Mouse (Mus musculus) erythroblast, embryonic 14.5 days (primary cell): Measurements from ENCODE around the gene Coq7. TPM values are rescaled to one million over a fixed set of nuclear protein-coding genes. Genes with fewer than 3 reads are reported as not detected.

Experiments used
- H3K27me3 ChIP-seq: 2 replicates; pipeline ENCODE4 v1.6.1; 2012; ENCODE audit warnings: inconsistent platforms; ENCODE audit not compliant: control insufficient read depth
- H3K36me3 ChIP-seq: 2 replicates; pipeline ENCODE4 v1.6.1; 2012; ENCODE audit warnings: mild to moderate bottlenecking, inconsistent platforms; ENCODE audit not compliant: control insufficient read depth
- H3K4me1 ChIP-seq: 2 replicates; pipeline ENCODE4 v1.6.1; 2012; ENCODE audit warnings: inconsistent platforms; ENCODE audit not compliant: control insufficient read depth
- H3K4me3 ChIP-seq: replicated peaks from 2 replicates; pipeline ENCODE3; 2012; ENCODE audit warnings: moderate library complexity, mild to moderate bottlenecking, inconsistent platforms
- H3K9me3 ChIP-seq: 2 replicates; pipeline ENCODE4 v1.6.1; 2012; ENCODE audit warnings: low read length, inconsistent platforms, mixed read lengths; ENCODE audit not compliant: control insufficient read depth
- GATA1 ChIP-seq: IDR thresholded peaks from 2 replicates; pipeline ENCODE4 v1.6.1; 2012; ENCODE audit warnings: low read length, inconsistent platforms, mixed read lengths
- TAL1 ChIP-seq: IDR thresholded peaks from 3 replicates; pipeline ENCODE4 v1.6.1; 2012; ENCODE audit warnings: low read length, inconsistent platforms, mixed read lengths
- polyA plus RNA-seq: library from polyadenylated mRNA; stranded (reverse); fragments of >175 nt; gene quantifications from 2 replicates; pipeline ENCODE4 v1.2.3, GENCODE M21; 2012

The Coq7 gene
- polyA plus RNA-seq, 1 experiment: 2.4 TPM

DNA sequence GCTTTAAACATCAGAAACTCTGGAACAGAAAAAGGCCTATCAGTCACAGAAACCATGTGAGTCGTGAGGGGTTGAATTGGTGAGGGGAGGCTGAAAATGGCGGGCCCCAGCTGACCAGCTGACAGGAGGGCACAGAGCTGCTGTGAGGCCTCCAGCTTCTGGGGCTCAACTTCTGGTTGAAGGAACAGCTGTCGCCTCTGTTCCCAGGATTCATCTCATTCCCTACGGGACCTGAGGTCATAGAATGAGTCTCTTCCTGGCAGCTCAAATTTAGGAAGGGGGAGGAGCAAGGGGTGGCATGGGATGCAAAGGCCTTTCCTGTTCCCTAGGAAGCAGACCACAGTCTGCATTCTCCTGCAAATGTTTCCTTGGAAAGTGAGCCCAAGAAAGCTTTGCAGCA is 29.3 kb downstream of the Coq7 start:
- Histone ChIP-seq H3K27me3 (no peaks in the 10 kb centered on the region), H3K9me3 (no peaks in the 10 kb centered on the region), H3K4me3 (no peak overlapping the region), H3K4me1 (no peaks in the 10 kb centered on the region), H3K36me3 (no peaks in the 10 kb centered on the region)
- TF ChIP-seq TAL1 (no peak), GATA1 (no peak)

DNA sequence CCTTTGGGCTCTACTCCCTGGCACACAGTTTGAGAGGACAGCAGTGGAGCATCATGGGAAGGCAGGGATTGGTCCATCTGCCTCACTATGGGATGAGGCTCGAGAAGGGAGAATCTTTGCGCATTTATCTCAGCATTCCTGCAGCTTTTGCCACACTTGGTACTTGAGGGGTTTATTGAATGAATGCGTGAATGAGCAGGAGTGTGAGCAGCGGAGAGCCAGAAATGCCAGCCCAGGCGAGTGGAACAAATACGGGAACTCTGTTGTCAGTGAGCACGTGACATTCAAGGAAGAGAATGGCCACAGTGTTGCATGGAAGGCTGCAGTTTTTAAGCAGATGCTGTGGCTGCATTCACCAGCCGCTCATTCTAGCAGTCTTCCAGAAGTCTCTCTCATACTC is 30.8 kb downstream of the Coq7 start:
- H3K4me3 ChIP-seq: no peak overlapping the region

DNA sequence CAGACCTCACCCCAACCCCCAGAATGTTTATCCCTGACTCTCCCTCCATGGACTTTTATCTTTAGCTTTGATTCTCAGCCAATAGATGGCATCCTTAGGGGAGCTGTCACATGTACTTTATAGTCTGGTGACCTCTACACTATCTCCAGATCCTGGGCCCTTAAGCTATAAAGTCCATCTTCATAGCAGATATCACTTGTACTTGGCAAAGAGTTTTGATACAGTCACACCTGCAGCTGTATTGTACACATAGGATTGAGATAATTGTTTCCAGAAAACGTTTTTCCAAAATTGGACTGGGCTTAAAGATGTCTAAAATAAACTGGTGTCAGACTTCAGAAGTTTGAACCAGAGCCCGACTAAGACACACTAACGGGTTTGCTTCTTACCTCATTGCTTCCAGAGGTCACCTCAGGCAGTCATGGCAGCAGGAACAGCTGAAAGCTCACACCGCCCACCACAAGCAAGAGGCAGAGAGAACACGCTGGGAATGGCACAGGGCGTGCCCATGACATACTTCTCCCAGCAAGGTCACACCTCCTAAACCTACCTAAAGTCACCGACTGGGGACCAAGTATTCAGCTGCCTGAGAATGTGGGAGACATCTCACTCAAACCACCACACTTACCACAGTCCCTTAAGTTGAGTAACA is 33.2 kb downstream of the Coq7 start:
- H3K9me3 ChIP-seq: no peaks in the 10 kb centered on the region
- no peak for TF ChIP-seq TAL1
- no peak for TF ChIP-seq GATA1
- H3K27me3 ChIP-seq: no peaks in the 10 kb centered on the region
- no peaks in the 10 kb centered on the region for H3K4me1 ChIP-seq
- no peaks in the 10 kb centered on the region for H3K36me3 ChIP-seq
- H3K4me3 ChIP-seq: no peak overlapping the region

More for the DNA sequence above, 30.8 kb downstream of the Coq7 start:
- H3K27me3 ChIP-seq: no peaks in the 10 kb centered on the region
- no peaks in the 10 kb centered on the region for H3K4me1 ChIP-seq
- no peaks in the 10 kb centered on the region for H3K9me3 ChIP-seq
- TF ChIP-seq GATA1: no peak
- no peaks in the 10 kb centered on the region for H3K36me3 ChIP-seq

DNA sequence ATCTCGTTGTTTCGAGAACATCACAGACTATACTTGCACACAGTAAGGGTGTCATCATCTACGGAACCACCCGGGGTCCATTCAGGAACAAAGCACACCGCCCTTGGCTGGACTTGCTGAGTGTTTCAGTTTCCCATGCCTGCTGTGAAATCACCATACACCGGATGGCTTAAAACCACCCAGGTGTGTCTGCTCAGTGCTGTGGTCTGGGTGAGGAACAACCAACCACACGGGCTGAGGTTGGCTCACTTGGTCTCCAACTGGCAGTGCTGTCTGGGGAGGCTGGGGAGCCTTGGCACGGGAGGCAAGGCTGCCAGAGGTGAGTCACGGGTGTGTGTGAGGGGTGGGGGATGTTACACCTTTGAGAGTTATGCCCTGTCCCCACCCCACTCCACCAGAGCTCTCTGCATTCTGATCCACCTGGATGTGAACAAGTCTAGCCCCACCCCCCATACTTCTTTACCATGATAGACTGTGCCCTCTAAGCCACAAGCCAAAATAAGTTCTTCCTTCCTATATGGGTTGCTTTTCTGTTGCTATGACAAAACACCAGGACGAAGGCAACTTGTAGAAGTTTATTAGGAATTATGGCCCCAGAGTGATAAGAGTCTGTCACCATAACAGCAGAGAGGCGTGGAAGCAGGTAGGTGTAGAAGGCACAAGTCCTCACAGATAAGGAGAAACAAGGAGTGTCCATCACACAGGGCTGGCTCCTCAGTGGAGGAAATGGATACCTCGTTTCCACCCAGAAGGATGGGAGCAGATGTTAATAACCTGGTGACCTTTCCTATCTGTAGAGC is 34.0 kb downstream of the Coq7 start:
- Histone ChIP-seq H3K9me3 (no peaks in the 10 kb centered on the region), H3K4me1 (no peaks in the 10 kb centered on the region), H3K36me3 (no peaks in the 10 kb centered on the region), H3K27me3 (no peaks in the 10 kb centered on the region), H3K4me3 (no peak overlapping the region)
- TF ChIP-seq GATA1: no peak
- no peak for TF ChIP-seq TAL1

DNA sequence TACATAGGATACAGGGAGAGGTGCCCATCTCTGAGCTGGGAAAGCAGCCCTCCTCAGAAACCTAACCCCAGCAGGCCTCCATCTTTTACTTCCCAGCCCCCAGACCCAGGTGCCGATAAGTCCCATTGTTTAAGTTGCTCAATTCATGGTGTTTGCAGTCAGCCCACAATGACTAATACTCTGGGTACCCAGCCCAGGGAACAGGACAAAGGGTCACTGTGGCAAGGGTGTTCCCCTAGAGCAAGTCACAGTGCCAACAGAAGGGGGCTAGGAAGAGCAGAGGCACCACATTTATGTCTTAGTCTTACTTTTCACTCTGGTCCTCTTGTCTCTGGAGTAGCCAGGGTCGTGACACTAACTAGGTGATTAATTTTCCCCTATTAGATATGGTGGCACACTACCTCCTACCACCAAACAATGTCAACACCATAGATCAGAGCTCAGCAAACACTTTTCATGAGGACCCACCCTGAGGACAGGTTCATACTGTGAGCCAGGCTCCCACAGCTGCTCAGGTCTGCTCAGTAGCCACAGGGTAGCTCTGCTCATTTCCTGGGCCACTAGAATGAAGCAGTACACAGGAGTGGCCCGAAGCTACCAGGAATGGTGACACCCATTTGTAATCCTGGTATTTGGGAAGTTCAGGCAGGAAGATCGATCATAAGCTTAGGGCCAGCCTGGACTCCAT is 38.1 kb downstream of the Coq7 start:
- Histone ChIP-seq H3K27me3 (peaks cover 33% of the 10 kb centered on the region), H3K4me1 (no peaks in the 10 kb centered on the region; the same call in none of the 2 replicates), H3K4me3 (no peak overlapping the region), H3K9me3 (peaks cover 7% of the 10 kb centered on the region; the same call in 1 of the 2 replicates), H3K36me3 (no peaks in the 10 kb centered on the region)
- TF ChIP-seq TAL1 (no peak), GATA1 (no peak)

DNA sequence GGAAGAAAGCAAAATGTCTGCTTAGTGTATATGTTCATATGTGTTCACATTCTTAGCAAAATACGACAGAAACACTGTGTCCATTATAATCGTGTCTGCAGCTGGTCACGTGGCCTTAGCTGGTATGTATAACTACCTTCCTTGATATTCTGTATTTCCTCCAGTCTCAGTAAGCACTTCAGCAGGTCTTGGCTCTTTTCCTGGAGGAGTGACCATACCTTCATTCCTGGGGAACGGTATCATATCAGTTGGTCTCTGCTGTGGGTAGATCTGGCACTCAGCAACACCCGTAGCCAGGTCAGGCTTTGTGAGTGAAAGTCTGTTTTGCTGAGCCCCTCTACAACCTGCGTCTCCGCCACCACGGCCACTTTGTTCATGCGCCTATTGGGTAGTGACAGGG is 39.3 kb downstream of the Coq7 start:
- Histone ChIP-seq H3K4me1 (no peaks in the 10 kb centered on the region; the same call in none of the 2 replicates), H3K36me3 (no peaks in the 10 kb centered on the region), H3K4me3 (no peak overlapping the region), H3K27me3 (peaks cover 38% of the 10 kb centered on the region), H3K9me3 (peaks cover 7% of the 10 kb centered on the region; the same call in 1 of the 2 replicates)
- TF ChIP-seq GATA1: no peak
- TF ChIP-seq TAL1: no peak

DNA sequence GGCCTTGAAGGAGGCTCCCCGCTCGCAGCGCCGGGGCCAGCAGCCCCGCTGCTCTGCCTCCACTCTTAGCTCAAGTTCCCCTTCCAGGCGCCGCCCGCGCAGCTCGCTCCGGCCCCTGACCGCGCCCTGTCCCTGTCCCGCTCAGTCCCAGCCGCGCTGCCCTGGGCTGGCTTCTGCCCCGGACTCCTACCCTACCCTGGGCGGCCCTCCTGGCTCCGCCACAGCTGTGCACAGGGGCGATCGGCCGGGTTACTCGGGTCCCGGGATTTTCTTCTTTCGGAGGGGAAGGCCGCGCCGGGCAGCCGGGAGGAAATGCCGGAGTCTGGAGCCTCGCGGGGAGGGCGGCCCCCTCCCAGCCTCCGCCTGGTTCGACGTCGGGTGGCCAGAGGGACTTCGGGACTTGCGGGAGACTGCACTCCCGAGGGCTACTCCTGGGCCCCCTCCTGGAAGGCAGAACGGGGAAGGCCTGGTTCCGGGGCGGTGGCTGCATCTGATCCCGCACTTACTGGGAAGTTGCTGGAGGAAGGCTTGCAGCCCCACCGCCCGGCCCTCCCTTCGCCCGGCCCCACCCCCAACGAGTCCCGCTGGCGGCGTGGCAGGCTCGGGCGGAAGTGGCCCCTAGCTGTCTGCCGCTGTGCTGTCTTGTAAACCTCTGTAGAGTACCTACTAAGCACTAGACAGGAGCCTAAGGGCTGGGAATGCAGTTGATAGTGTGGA is 41.6 kb downstream of the Coq7 start, which contains the start of gene Itpripl2:
TSS of gene Itpripl2 (minus strand) at position 545 of the 717 bp plus-strand sequence.
- Histone ChIP-seq H3K4me1 (no peaks in the 10 kb centered on the region; the same call in none of the 2 replicates), H3K36me3 (no peaks in the 10 kb centered on the region), H3K9me3 (peaks cover 7% of the 10 kb centered on the region; the same call in 1 of the 2 replicates), H3K4me3 (peak within 1 kb of the TSS; percentile 50), H3K27me3 (peaks cover 38% of the 10 kb centered on the region)
- no peak for TF ChIP-seq TAL1
- no peak for TF ChIP-seq GATA1

DNA sequence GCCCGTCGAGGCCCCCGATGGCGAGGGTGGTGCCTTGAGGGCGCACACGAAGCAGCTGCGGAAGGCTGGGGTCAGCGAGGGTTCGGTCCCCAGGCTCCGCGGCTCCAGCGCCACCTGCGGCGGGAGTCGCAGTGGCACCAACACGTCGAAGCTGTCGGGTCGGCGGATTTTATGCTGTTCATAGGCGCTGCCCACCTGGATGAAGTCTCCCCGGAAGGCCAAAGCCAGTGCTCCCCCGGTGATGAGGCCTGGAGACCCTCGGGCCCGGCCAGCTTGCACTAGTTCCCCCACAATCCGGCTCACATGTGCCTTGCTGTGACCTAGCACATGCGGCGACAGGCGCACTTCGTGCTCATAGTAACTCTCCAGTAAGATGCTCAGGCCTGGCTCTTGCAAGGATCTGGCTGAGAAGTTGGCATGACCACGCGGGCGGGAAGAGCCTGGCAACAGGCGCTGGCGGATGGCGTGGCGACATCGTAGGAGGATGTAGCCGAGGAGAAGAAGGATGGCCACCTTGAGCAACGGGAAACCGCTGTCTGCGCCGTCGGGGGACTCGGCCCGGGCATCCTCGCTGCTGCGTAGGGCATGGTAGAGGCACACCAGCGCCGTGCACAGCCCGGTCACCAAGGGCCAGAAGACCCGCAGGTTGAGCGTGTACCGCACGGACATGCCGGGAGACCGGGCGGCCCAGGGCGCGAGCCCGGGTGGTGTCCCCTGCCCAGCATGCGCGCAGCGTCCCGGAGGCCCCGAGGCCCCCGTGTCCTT is 42.3 kb downstream of the Coq7 start:
- Histone ChIP-seq H3K9me3 (peaks cover 7% of the 10 kb centered on the region; the same call in 1 of the 2 replicates), H3K4me3 (peak overlapping the region; percentile 50), H3K36me3 (no peaks in the 10 kb centered on the region), H3K27me3 (peaks cover 38% of the 10 kb centered on the region), H3K4me1 (no peaks in the 10 kb centered on the region; the same call in none of the 2 replicates)
- TF ChIP-seq TAL1: no peak
- no peak for TF ChIP-seq GATA1
